ENCODE assay signal across 15 mouse cellular contexts in genomic region chr16:96148834-96149233, GRCm38 (mm10). TPM values are rescaled to one million over a fixed set of nuclear protein-coding genes. Genes with fewer than 3 reads are reported as not detected.
DNase-seq lines count a peak whose midpoint lies in the region; ATAC-seq and TF ChIP-seq lines count a peak whose summit lies in the region.
"Had no signal": no experiment of that assay in that cellular context is flagged by ENCODE, and none has a peak within 500 bp of the region (broad histone marks: within the 10 kb centered on the region; RNA-seq: fewer than 3 reads in every experiment).

No protein-coding gene starts in this region.

- H3K36me3 ChIP-seq in heart, embryonic 12.5 days = peaks cover 17% of the 10 kb centered on the region
- H3K36me3 ChIP-seq in testis, adult 2 months (ENCODE audit: control insufficient read depth, insufficient read depth, low read length) = no peaks in the 10 kb centered on the region; the same call in none of the 2 replicates

- TF ChIP-seq POLR2A in testis, adult 2 months (IDR thresholded peaks at IDR 0.05; ENCODE audit: control insufficient read depth, low read depth, low read length) = no peak
- no peak for TF ChIP-seq POLR2A in embryonic fibroblast, embryonic 13.5 days (IDR thresholded peaks at IDR 0.05; ENCODE audit: low read depth, low read length)

- H3K9ac ChIP-seq in heart, embryonic 12.5 days = peak overlapping the region; percentile 44; the same call in 1 of the 2 replicates
- H3K9ac ChIP-seq: hindbrain, embryonic 12.5 days; neural tube, embryonic 13.5 days had no signal

- 47% methylated on average over 6 of the region's 6 CpGs for WGBS in heart, embryonic 12.5 days

- peaks cover 60% of the 10 kb centered on the region for H3K4me1 ChIP-seq in heart, embryonic 12.5 days (replicated peaks)
- H3K4me1 ChIP-seq in testis, adult 2 months (ENCODE audit: control insufficient read depth, insufficient read depth, low read length) = no peaks in the 10 kb centered on the region; the same call in 1 of the 2 replicates
- peaks cover 22% of the 10 kb centered on the region for H3K4me1 ChIP-seq in embryonic fibroblast, embryonic 13.5 days (ENCODE audit: control insufficient read depth, insufficient read depth, low read length)

- no peak for ATAC-seq in heart, embryonic 12.5 days (ENCODE audit: insufficient number of reproducible peaks, low FRiP score)

- H3K27me3 ChIP-seq in heart, embryonic 12.5 days (replicated peaks) = no peaks in the 10 kb centered on the region
- no peaks in the 10 kb centered on the region for H3K27me3 ChIP-seq in testis, adult 2 months (ENCODE audit: control insufficient read depth, insufficient read depth, low read length)
- H3K27me3 ChIP-seq: neural tube, embryonic 13.5 days had no signal

- DNase-seq in heart, adult 8-10 months (ENCODE audit: low spot score) = no peak
- DNase-seq in testis, postnatal 10 days (ENCODE audit: low spot score) = no peak
- DNase-seq in frontal cortex, postnatal 36 days (ENCODE audit: low spot score in 2 of 2) = no peak
- no peak for DNase-seq in right cerebral cortex, postnatal 36 days (ENCODE audit: low spot score in 2 of 2)
- DNase-seq: kidney, postnatal 36 days; lung, postnatal 10 days; midbrain, embryonic 14.5 days; right cerebral cortex, adult 18-20 months had no signal

- TF ChIP-seq CTCF in testis, adult 2 months (IDR thresholded peaks at IDR 0.05; ENCODE audit: control insufficient read depth, insufficient read depth, insufficient replicate concordance, low read depth, low read length) = no peak
- TF ChIP-seq CTCF in embryonic fibroblast, embryonic 13.5 days (IDR thresholded peaks at IDR 0.05; ENCODE audit: borderline replicate concordance, insufficient read depth, low read length) = no peak

- H3K27ac ChIP-seq in heart, embryonic 12.5 days (ENCODE audit: poor library complexity, severe bottlenecking) = peak overlapping the region; percentile 87
- peak overlapping the region; percentile 62 for H3K27ac ChIP-seq in testis, adult 2 months (ENCODE audit: control insufficient read depth, insufficient read depth, low read depth, low read length)
- H3K27ac ChIP-seq in embryonic fibroblast, embryonic 13.5 days (ENCODE audit: insufficient read depth, low read length) = peak overlapping the region; percentile 75
- H3K27ac ChIP-seq: hindbrain, embryonic 12.5 days; neural tube, embryonic 13.5 days had no signal

- H3K9me3 ChIP-seq in heart, embryonic 12.5 days (replicated peaks) = no peaks in the 10 kb centered on the region
- H3K9me3 ChIP-seq: hindbrain, embryonic 12.5 days; neural tube, embryonic 13.5 days had no signal

- H3K4me2 ChIP-seq in heart, embryonic 12.5 days = peak overlapping the region; percentile 43
- H3K4me2 ChIP-seq: hindbrain, embryonic 12.5 days; neural tube, embryonic 13.5 days had no signal

- H3K4me3 ChIP-seq in heart, embryonic 12.5 days = no peak overlapping the region
- no peak overlapping the region for H3K4me3 ChIP-seq in testis, adult 2 months (ENCODE audit: control insufficient read depth, low read depth, low read length)
- H3K4me3 ChIP-seq in embryonic fibroblast, embryonic 13.5 days (ENCODE audit: insufficient read depth, low read length) = no peak overlapping the region
- H3K4me3 ChIP-seq: erythroblast, embryonic 14.5 days; hindbrain, embryonic 12.5 days; neural tube, embryonic 13.5 days had no signal

RNA-seq across cellular contexts. Expression of gene Wrb, which starts 3.6 kb away (rescaled TPM):
- polyA plus RNA-seq in heart, embryonic 12.5 days (2016; fragmentation: Nextera tagmentation; extraction: Ambion mirVana) = 83.3 and 85.8 TPM in 2 replicates
- total RNA-seq in heart, adult 8-10 months (2022) = 10 to 100 TPM; 13.6 to 17.6 (median 15.9) TPM
- polyA plus RNA-seq in testis, adult 2 months (2012; rRNA removed) = 34.6 and 37.3 TPM in 2 replicates
- polyA plus RNA-seq in embryonic fibroblast, embryonic 13.5 days (2011; ENCODE audit: insufficient read length, low read depth, missing spikeins) = 28.5 and 35.2 TPM in 2 replicates

RNA-seq across cellular contexts. Expression of gene Hmgn1, which starts 21.3 kb away (rescaled TPM):
- polyA plus RNA-seq in heart, embryonic 12.5 days (2016; fragmentation: Nextera tagmentation; extraction: Ambion mirVana) = 506 and 568 TPM in 2 replicates
- total RNA-seq in heart, adult 8-10 months (2022) = 10 to 100 TPM; 40.6 to 57.8 (median 43.0) TPM
- 16.3 and 17.3 TPM in 2 replicates for polyA plus RNA-seq in testis, adult 2 months (2012; rRNA removed)
- 261 and 299 TPM in 2 replicates for polyA plus RNA-seq in embryonic fibroblast, embryonic 13.5 days (2011; ENCODE audit: insufficient read length, low read depth, missing spikeins)

RNA-seq across cellular contexts. Expression of gene Lca5l, which starts 43.2 kb away (rescaled TPM):
- 1.5 and 2.1 TPM in 2 replicates for polyA plus RNA-seq in heart, embryonic 12.5 days (2016; fragmentation: Nextera tagmentation; extraction: Ambion mirVana)
- under 1 TPM; 0.19 to 0.60 (median 0.29) TPM for total RNA-seq in heart, adult 8-10 months (2022)
- 40.3 and 41.7 TPM in 2 replicates for polyA plus RNA-seq in testis, adult 2 months (2012; rRNA removed)
- polyA plus RNA-seq in embryonic fibroblast, embryonic 13.5 days (2011; ENCODE audit: insufficient read length, low read depth, missing spikeins) = 1.1 and 1.4 TPM in 2 replicates
- polyA plus RNA-seq: erythroblast, embryonic 14.5 days; liver, adult 2 months had no signal

RNA-seq across cellular contexts. Expression of gene Sh3bgr, which starts 51.4 kb away (rescaled TPM):
- 626 and 648 TPM in 2 replicates for polyA plus RNA-seq in heart, embryonic 12.5 days (2016; fragmentation: Nextera tagmentation; extraction: Ambion mirVana)
- total RNA-seq in heart, adult 8-10 months (2022) = 100 to 1,000 TPM; 279 to 382 (median 369) TPM
- 1.8 and 3.4 TPM in 2 replicates for polyA plus RNA-seq in testis, adult 2 months (2012; rRNA removed)
- 6.3 and 6.9 TPM in 2 replicates for polyA plus RNA-seq in embryonic fibroblast, embryonic 13.5 days (2011; ENCODE audit: insufficient read length, low read depth, missing spikeins)
- polyA plus RNA-seq: erythroblast, embryonic 14.5 days; liver, adult 2 months had no signal

Comparison
In these comparisons a context has a peak if more than half of its experiments do, and no peak if none do; other contexts are left out.
1. RNA of gene Hmgn1, which starts 21.3 kb away (polyA plus RNA-seq): 506 to 568 TPM in heart, embryonic 12.5 days and 261 to 299 TPM in embryonic fibroblast, embryonic 13.5 days; 16.3 to 17.3 TPM in testis, adult 2 months; every median in the first group is over 10 times any median in the second.
2. RNA of gene Lca5l, which starts 43.2 kb away (polyA plus RNA-seq): 40.3 to 41.7 TPM in testis, adult 2 months; 1.5 to 2.1 TPM in heart, embryonic 12.5 days and 1.1 to 1.4 TPM in embryonic fibroblast, embryonic 13.5 days; every median in the first group is over 10 times any median in the second.
3. Peak in every context shown above with its lines, with median percentiles within 50 percentile points of each other: H3K27ac ChIP-seq.